Mouse (Mus musculus) midbrain, embryonic 16.5 days (tissue): ENCODE measurements around the gene Uimc1. TPM values are rescaled to one million over a fixed set of nuclear protein-coding genes. Genes with fewer than 3 reads are reported as not detected.
A peak's percentile ranks its signal among the peaks of the same experiment; 100 is the strongest.

Experiments used
- ATAC-seq: fragments of 200-750 bp; cut with Nextera tagmentation; 2 replicates; pipeline ENCODE4 v1.8.0; 2017; ENCODE audit warnings: moderate TSS enrichment
- H3K27ac ChIP-seq: fragments of 300-500 bp; sonication (generic); 2 replicates; pipeline ENCODE4 v1.5.1; 2014; ENCODE audit warnings: mild to moderate bottlenecking, low read length, mixed read lengths
- H3K27me3 ChIP-seq: fragments of 300-500 bp; sonication (generic); 2 replicates; pipeline ENCODE4 v1.6.1; 2014; ENCODE audit warnings: low read depth, low read length, mixed read lengths; ENCODE audit not compliant: control insufficient read depth, insufficient read depth
- H3K36me3 ChIP-seq: fragments of 300-500 bp; sonication (generic); 2 replicates; pipeline ENCODE4 v1.6.1; 2014; ENCODE audit warnings: mild to moderate bottlenecking, low read length, moderate library complexity, mixed read lengths; ENCODE audit not compliant: control insufficient read depth, insufficient read depth
- H3K4me1 ChIP-seq: fragments of 300-500 bp; sonication (generic); 2 replicates; pipeline ENCODE4 v1.6.1; 2014; ENCODE audit warnings: mild to moderate bottlenecking, low read length, mixed read lengths; ENCODE audit not compliant: control insufficient read depth, insufficient read depth
- H3K4me2 ChIP-seq: fragments of 300-500 bp; sonication (generic); 2 replicates; pipeline ENCODE4 v1.6.1; 2014; ENCODE audit warnings: mild to moderate bottlenecking, low read length, mixed read lengths
- H3K4me3 ChIP-seq: fragments of 300-500 bp; sonication (generic); 2 replicates; pipeline ENCODE4 v1.5.1; 2014; ENCODE audit warnings: low read depth, mild to moderate bottlenecking, low read length, moderate library complexity, mixed read lengths
- H3K9ac ChIP-seq: fragments of 300-500 bp; sonication (generic); 2 replicates; pipeline ENCODE4 v1.6.1; 2014; ENCODE audit warnings: low read depth, low read length, mixed read lengths
- H3K9me3 ChIP-seq: fragments of 300-500 bp; sonication (generic); replicated peaks from 2 replicates; pipeline ENCODE4 v1.6.1; 2014; ENCODE audit warnings: mild to moderate bottlenecking, low read length, mixed read lengths; ENCODE audit not compliant: control insufficient read depth, poor library complexity, severe bottlenecking
- WGBS: fragments of 180-500 bp; shearing (Covaris S2); extraction: QIAGEN DNeasy Blood & Tissue Kit; methylation state at CpG from one replicate; pipeline ENCODE4 v1.1.7; 2014; 5-methylcytosine and 5-hydroxymethylcytosine counted together
- polyA plus RNA-seq: library from polyadenylated mRNA; unstranded; fragments of >200 nt; fragmentation: Nextera tagmentation; extraction: Ambion mirVana; gene quantifications from 2 replicates; pipeline ENCODE4 v1.2.1, GENCODE M21; 2015

The Uimc1 gene
- polyA plus RNA-seq, 1 experiment from 2014 or later = 20.8 TPM

DNA sequence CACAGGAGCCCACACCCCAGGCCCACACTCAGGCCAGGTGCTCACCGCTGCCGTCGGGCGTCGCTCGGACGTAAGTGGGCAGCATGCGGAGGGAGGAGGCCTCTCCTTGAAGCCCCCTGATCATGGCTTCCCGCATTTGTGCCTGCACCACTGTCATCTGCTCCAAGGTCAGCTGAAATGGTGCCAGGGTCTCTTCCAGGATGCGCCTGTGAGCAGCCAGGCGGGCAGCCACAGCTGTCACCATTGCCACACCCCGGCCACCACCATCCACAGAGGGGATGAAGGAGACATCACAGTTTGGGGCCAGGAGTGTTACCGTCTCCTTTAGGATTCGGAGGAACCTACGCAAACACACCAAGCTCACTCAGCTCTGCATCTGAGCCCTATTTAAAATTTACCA lies 89.0 kb downstream of the Uimc1 start:
- H3K4me3 ChIP-seq = no peak overlapping the region
- H3K27me3 ChIP-seq = no peaks in the 10 kb centered on the region
- ATAC-seq = no peak

GRCm38 (mm10) chr13:55008589-55008988 lies 91.5 kb downstream of the Uimc1 start:
- Histone ChIP-seq H3K4me1 (peaks cover 25% of the 10 kb centered on the region), H3K9me3 (no peaks in the 10 kb centered on the region), H3K27me3 (no peaks in the 10 kb centered on the region), H3K36me3 (peaks cover 2% of the 10 kb centered on the region; the same call in 1 of the 2 replicates), H3K4me2 (no peak overlapping the region), H3K4me3 (no peak overlapping the region), H3K9ac (no peak overlapping the region), H3K27ac (peak overlapping the region; percentile 73)
- WGBS = 21% methylated on average over 6 of the region's 6 CpGs
- ATAC-seq = peak; percentile 66

More for the DNA sequence above, 89.0 kb downstream of the Uimc1 start:
- 90% methylated on average over 15 of the region's 15 CpGs for WGBS
- no peaks in the 10 kb centered on the region for H3K9me3 ChIP-seq
- H3K9ac ChIP-seq = no peak overlapping the region
- peaks cover 25% of the 10 kb centered on the region for H3K4me1 ChIP-seq
- no peak overlapping the region for H3K27ac ChIP-seq
- no peak overlapping the region for H3K4me2 ChIP-seq
- H3K36me3 ChIP-seq = no peaks in the 10 kb centered on the region

DNA sequence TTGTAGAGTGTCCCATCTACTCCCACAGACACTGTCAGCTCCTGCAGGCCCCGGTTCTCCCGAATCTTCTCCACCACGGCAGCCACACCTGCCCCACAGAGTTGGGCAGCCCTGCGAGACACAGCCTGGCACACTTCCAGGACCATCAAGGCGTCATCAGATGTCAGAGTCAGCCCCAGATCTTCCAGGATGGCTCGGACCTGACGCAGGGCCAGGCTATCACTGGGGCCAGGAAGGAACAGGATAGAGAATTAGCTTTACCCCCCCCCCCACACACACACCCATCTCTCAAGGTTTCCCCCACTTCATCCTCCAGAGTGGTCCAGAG lies 93.7 kb downstream of the Uimc1 start:
- H3K27ac ChIP-seq = no peak overlapping the region
- peaks cover 5% of the 10 kb centered on the region; the same call in 1 of the 2 replicates for H3K36me3 ChIP-seq
- no peak overlapping the region for H3K4me2 ChIP-seq
- 67% methylated on average over 7 of the region's 7 CpGs for WGBS
- no peaks in the 10 kb centered on the region for H3K9me3 ChIP-seq
- peaks cover 21% of the 10 kb centered on the region for H3K4me1 ChIP-seq
- no peaks in the 10 kb centered on the region for H3K27me3 ChIP-seq
- H3K4me3 ChIP-seq = no peak overlapping the region
- no peak overlapping the region for H3K9ac ChIP-seq
- ATAC-seq = no peak

DNA sequence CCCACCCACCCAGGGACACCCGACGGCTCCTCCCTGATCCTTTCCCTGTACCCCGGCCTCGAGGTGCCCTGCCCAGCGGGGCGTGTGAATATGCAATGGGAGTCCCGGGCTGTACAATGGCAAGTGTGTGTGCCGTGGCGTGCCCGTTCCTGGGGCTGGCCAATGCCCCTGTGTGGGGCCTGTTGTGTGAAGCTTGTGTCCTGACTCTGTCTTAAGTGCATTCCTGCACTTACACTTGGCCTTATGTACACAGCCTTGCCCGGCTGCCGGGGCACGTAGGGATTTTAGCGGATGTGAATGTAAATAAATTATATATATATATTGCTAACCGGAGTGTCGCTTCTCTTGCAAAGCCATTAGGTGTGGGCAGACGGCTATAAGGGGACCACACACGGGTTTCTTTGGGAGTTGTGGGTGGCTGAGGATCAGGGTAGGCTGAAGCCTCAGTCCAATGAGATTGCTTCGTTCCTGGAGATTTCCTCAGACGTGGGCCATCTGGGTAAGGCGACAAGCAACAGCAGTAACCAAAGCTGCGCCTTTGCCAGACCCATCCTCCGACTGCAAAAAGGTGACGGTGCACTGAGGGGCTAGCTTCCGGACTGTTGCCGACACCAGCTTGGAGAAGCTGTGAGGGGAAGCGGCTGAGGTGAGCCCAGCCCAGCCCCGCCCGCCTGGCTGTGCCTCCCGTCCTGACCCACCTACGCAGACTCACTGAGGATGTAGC lies 94.2 kb downstream of the Uimc1 start:
- Histone ChIP-seq H3K27me3 (no peaks in the 10 kb centered on the region), H3K36me3 (peaks cover 9% of the 10 kb centered on the region), H3K4me3 (no peak overlapping the region), H3K27ac (no peak overlapping the region), H3K4me1 (peaks cover 21% of the 10 kb centered on the region), H3K4me2 (no peak overlapping the region), H3K9ac (no peak overlapping the region), H3K9me3 (no peaks in the 10 kb centered on the region)
- 63% methylated on average over 31 of the region's 31 CpGs for WGBS
- ATAC-seq = no peak

DNA sequence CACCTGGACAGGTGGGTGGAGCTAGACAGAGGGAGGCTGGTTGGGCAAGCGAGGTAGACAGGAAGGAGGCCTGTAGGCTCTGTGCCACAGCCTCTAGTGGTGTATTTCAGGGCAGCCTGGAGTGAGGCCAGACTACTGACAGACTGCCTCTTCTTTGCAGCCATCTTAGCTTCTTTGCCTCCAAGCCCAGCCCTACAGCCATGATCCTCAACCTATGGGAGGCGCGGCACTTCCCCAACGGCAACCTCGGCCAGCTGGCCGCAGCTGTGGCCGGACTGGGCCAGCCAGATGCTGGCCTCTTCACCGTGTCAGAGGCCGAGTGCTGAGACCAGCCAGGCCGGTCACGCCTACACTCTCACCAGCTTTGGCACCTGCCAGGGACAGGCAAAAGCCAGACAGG lies 95.5 kb downstream of the Uimc1 start:
- whole genome bisulfite sequencing = 79% methylated on average over 11 of the region's 11 CpGs
- no peak overlapping the region for H3K4me2 ChIP-seq
- H3K9me3 ChIP-seq = no peaks in the 10 kb centered on the region
- no peak overlapping the region for H3K9ac ChIP-seq
- peaks cover 21% of the 10 kb centered on the region for H3K4me1 ChIP-seq
- no peak overlapping the region for H3K27ac ChIP-seq
- no peak for ATAC-seq
- H3K36me3 ChIP-seq = peaks cover 11% of the 10 kb centered on the region
- no peaks in the 10 kb centered on the region for H3K27me3 ChIP-seq
- no peak overlapping the region for H3K4me3 ChIP-seq

- Histone ChIP-seq H3K27me3 (no peaks in the 10 kb centered on the region), H3K9me3 (no peaks in the 10 kb centered on the region), H3K4me2 (no peak overlapping the region), H3K4me1 (no peaks in the 10 kb centered on the region; the same call in 1 of the 2 replicates), H3K36me3 (peaks cover 24% of the 10 kb centered on the region), H3K4me3 (no peak overlapping the region), H3K9ac (no peak overlapping the region), H3K27ac (no peak overlapping the region)
- 86% methylated on average over 10 of the region's 10 CpGs for WGBS
- ATAC-seq = no peak
These were observed 98.0 kb downstream of the Uimc1 start for GRCm38 (mm10) chr13:55002090-55002489.

DNA sequence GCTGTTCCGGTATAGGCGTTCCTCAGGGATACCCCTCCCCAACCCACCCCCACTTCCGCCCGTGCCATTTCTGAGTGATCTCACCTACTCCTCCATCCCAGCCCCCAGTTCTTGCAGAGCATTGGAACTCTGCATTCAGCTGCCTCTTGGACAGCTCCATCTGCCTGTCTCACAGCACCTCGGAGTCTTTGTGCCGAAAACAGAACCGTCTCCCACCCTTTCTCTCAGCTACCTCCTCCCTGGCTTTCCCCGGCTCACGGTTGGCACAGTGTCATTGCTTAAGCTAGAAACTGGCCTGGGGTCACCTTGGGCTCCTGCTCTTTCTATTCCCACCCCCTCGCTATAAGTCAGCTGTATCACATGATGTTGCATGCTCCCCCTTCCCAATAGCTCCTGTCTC lies 99.7 kb downstream of the Uimc1 start:
- no peak overlapping the region for H3K27ac ChIP-seq
- H3K4me2 ChIP-seq = no peak overlapping the region
- no peak for ATAC-seq
- H3K36me3 ChIP-seq = peaks cover 29% of the 10 kb centered on the region
- WGBS = 85% methylated on average over 10 of the region's 10 CpGs
- H3K4me3 ChIP-seq = no peak overlapping the region
- no peaks in the 10 kb centered on the region for H3K9me3 ChIP-seq
- no peaks in the 10 kb centered on the region for H3K27me3 ChIP-seq
- H3K9ac ChIP-seq = no peak overlapping the region
- no peaks in the 10 kb centered on the region; the same call in 1 of the 2 replicates for H3K4me1 ChIP-seq

- WGBS = 81% methylated on average over 8 of the region's 8 CpGs
- H3K4me1 ChIP-seq = peaks cover 10% of the 10 kb centered on the region
These were observed 102.5 kb downstream of the Uimc1 start for GRCm38 (mm10) chr13:54997568-54997967.

GRCm38 (mm10) chr13:54995161-54995560 lies 104.9 kb downstream of the Uimc1 start:
- no peak overlapping the region for H3K4me3 ChIP-seq
- WGBS = 50% methylated on average over 6 of the region's 6 CpGs
- H3K36me3 ChIP-seq = peaks cover 22% of the 10 kb centered on the region; the same call in 1 of the 2 replicates
- H3K4me2 ChIP-seq = no peak overlapping the region
- H3K9ac ChIP-seq = no peak overlapping the region
- no peak overlapping the region for H3K27ac ChIP-seq
- H3K9me3 ChIP-seq = no peaks in the 10 kb centered on the region
- H3K4me1 ChIP-seq = peaks cover 10% of the 10 kb centered on the region
- no peaks in the 10 kb centered on the region for H3K27me3 ChIP-seq
- no peak for ATAC-seq

More at GRCm38 (mm10) chr13:54997568-54997967, 102.5 kb downstream of the Uimc1 start:
- Histone ChIP-seq H3K4me3 (no peak overlapping the region), H3K9me3 (no peaks in the 10 kb centered on the region), H3K4me2 (no peak overlapping the region), H3K36me3 (peaks cover 24% of the 10 kb centered on the region), H3K9ac (no peak overlapping the region), H3K27me3 (no peaks in the 10 kb centered on the region), H3K27ac (no peak overlapping the region)
- ATAC-seq = no peak
